Mouse (Mus musculus) MEL (cell line): ENCODE measurements at regions not wholly inside any gene's neighbourhood (a gene's known extent, or its start where the extent isn't known, plus 50 kb on each side); places are given as distances from the start of the nearest gene placed in this dataset.

Source experiments
- CTCF ChIP-seq, 3 experiments: IDR thresholded peaks in 2 of 3; conservative IDR thresholded peaks in 1 of 3; 2 replicates each; pipeline ENCODE4 v1.5.1; 2011 to 2012; ENCODE audit warnings: low read length in 3 of 3, low read depth in 2 of 3, mild to moderate bottlenecking in 2 of 3, improper control_type of control experiment in 1 of 3, inconsistent platforms in 1 of 3, mixed read lengths in 1 of 3, moderate library complexity in 1 of 3; ENCODE audit not compliant: control insufficient read depth in 1 of 3, insufficient read depth in 1 of 3, poor library complexity in 1 of 3, severe bottlenecking in 1 of 3
- EP300 ChIP-seq, 2 experiments: IDR thresholded peaks; 2 replicates each; pipeline ENCODE4 v1.6.1; 2011; ENCODE audit warnings: improper control_type of control experiment in 2 of 2, low read length in 2 of 2, low read depth in 1 of 2, mild to moderate bottlenecking in 1 of 2
- MAZ ChIP-seq: IDR thresholded peaks from 2 replicates; pipeline ENCODE4 v1.6.1; 2012; ENCODE audit warnings: low read depth, mild to moderate bottlenecking, inconsistent platforms, low read length, improper control_type of control experiment
- NRF1 ChIP-seq: IDR thresholded peaks from 2 replicates; pipeline ENCODE4 v1.6.1; 2014; ENCODE audit warnings: low read depth, mild to moderate bottlenecking, inconsistent platforms, low read length, improper control_type of control experiment, moderate library complexity; ENCODE audit not compliant: poor library complexity, insufficient read depth, severe bottlenecking
- RAD21 ChIP-seq: IDR thresholded peaks from 2 replicates; pipeline ENCODE4 v1.6.1; 2011; ENCODE audit warnings: mild to moderate bottlenecking, low read depth, low read length, improper control_type of control experiment
- SMC3 ChIP-seq: IDR thresholded peaks from 2 replicates; pipeline ENCODE4 v1.6.1; 2011; ENCODE audit warnings: low read depth, low read length, improper control_type of control experiment
- TCF12 ChIP-seq: IDR thresholded peaks from 2 replicates; pipeline ENCODE4 v1.6.1; 2014; ENCODE audit warnings: low read depth, mild to moderate bottlenecking, inconsistent platforms, low read length, improper control_type of control experiment, moderate library complexity

GRCm38 (mm10) chr16:86325406-86325805, 423.8 kb upstream of the Adamts5 start:
- no peak for TF ChIP-seq MAZ
- TF ChIP-seq SMC3: no peak
- no peak for TF ChIP-seq EP300 (IDR thresholded peaks at IDR 0.05; ENCODE audit: low read depth in 1 of 2, low read length in 2 of 2)
- TF ChIP-seq TCF12: no peak
- no peak for TF ChIP-seq CTCF (IDR thresholded peaks at IDR 0.05 in 2 of 3, conservative IDR thresholded peaks at IDR 0.05 in 1 of 3; ENCODE audit: control insufficient read depth in 1 of 3, insufficient read depth in 1 of 3, low read depth in 2 of 3, low read length in 3 of 3, poor library complexity in 1 of 3, severe bottlenecking in 1 of 3)
- no peak for TF ChIP-seq RAD21
- TF ChIP-seq NRF1: no peak
